Mouse (Mus musculus): Measurements from ENCODE around the gene Smarcc2. TPM values are rescaled to one million over a fixed set of nuclear protein-coding genes. Genes with fewer than 3 reads are reported as not detected.
A peak's percentile ranks its signal among the peaks of the same experiment; 100 is the strongest.

Smarcc2 gene
- polyA plus RNA-seq, 1 experiment from 2014 or later, result 76.4 TPM

GRCm38 (mm10) chr10:128422426-128422825 is 36.6 kb upstream of the Smarcc2 start:
- no peak overlapping the region for H3K9ac ChIP-seq (ENCODE audit: low read length)
- H3K4me2 ChIP-seq (ENCODE audit: low read depth, low read length), result no peak overlapping the region
- no peaks in the 10 kb centered on the region for H3K4me1 ChIP-seq (replicated peaks; ENCODE audit: control insufficient read depth, insufficient read depth, low read length)
- no peaks in the 10 kb centered on the region for H3K9me3 ChIP-seq (ENCODE audit: control insufficient read depth, low read length)
- H3K4me3 ChIP-seq (ENCODE audit: low read length), result no peak overlapping the region
- WGBS, result 71% methylated on average over 5 of the region's 5 CpGs
- no peak overlapping the region for H3K27ac ChIP-seq (ENCODE audit: low read length)
- H3K36me3 ChIP-seq (ENCODE audit: control insufficient read depth, insufficient read depth, low read length), result peaks cover 26% of the 10 kb centered on the region
- no peaks in the 10 kb centered on the region for H3K27me3 ChIP-seq (ENCODE audit: control insufficient read depth, insufficient read depth, low read depth, low read length)
- no peak for ATAC-seq (ENCODE audit: low read depth)

- H3K4me2 ChIP-seq (ENCODE audit: low read depth, low read length), result no peak overlapping the region
- 38% methylated on average over 7 of the region's 7 CpGs for WGBS
- no peaks in the 10 kb centered on the region for H3K27me3 ChIP-seq (ENCODE audit: control insufficient read depth, insufficient read depth, low read depth, low read length)
- H3K4me1 ChIP-seq (replicated peaks; ENCODE audit: control insufficient read depth, insufficient read depth, low read length), result no peaks in the 10 kb centered on the region
- H3K4me3 ChIP-seq (ENCODE audit: low read length), result no peak overlapping the region
- no peak overlapping the region for H3K27ac ChIP-seq (ENCODE audit: low read length)
- H3K9me3 ChIP-seq (ENCODE audit: control insufficient read depth, low read length), result no peaks in the 10 kb centered on the region
- H3K36me3 ChIP-seq (ENCODE audit: control insufficient read depth, insufficient read depth, low read length), result peaks cover 34% of the 10 kb centered on the region
- H3K9ac ChIP-seq (ENCODE audit: low read length), result no peak overlapping the region
- ATAC-seq (ENCODE audit: low read depth), result no peak
These were observed 34.4 kb upstream of the Smarcc2 start for GRCm38 (mm10) chr10:128424604-128425003.

GRCm38 (mm10) chr10:128425260-128425659 is 33.8 kb upstream of the Smarcc2 start:
- no peaks in the 10 kb centered on the region for H3K9me3 ChIP-seq (ENCODE audit: control insufficient read depth, low read length)
- no peak overlapping the region for H3K4me2 ChIP-seq (ENCODE audit: low read depth, low read length)
- H3K4me1 ChIP-seq (replicated peaks; ENCODE audit: control insufficient read depth, insufficient read depth, low read length), result no peaks in the 10 kb centered on the region
- 61% methylated on average over 3 of the region's 3 CpGs for WGBS
- peak; percentile 59 for ATAC-seq (ENCODE audit: low read depth)
- H3K9ac ChIP-seq (ENCODE audit: low read length), result no peak overlapping the region
- no peak overlapping the region for H3K4me3 ChIP-seq (ENCODE audit: low read length)
- peaks cover 34% of the 10 kb centered on the region for H3K36me3 ChIP-seq (ENCODE audit: control insufficient read depth, insufficient read depth, low read length)
- no peaks in the 10 kb centered on the region for H3K27me3 ChIP-seq (ENCODE audit: control insufficient read depth, insufficient read depth, low read depth, low read length)
- H3K27ac ChIP-seq (ENCODE audit: low read length), result 0 out of 2 replicates have a peak overlapping the region, but pooled peaks have one; percentile 30

GRCm38 (mm10) chr10:128429052-128429451 is 30.0 kb upstream of the Smarcc2 start:
- 84% methylated on average over 5 of the region's 5 CpGs for WGBS
- Histone ChIP-seq H3K4me1 (replicated peaks; ENCODE audit: control insufficient read depth, insufficient read depth, low read length) (no peaks in the 10 kb centered on the region), H3K27me3 (ENCODE audit: control insufficient read depth, insufficient read depth, low read depth, low read length) (no peaks in the 10 kb centered on the region), H3K9me3 (ENCODE audit: control insufficient read depth, low read length) (no peaks in the 10 kb centered on the region), H3K36me3 (ENCODE audit: control insufficient read depth, insufficient read depth, low read length) (peaks cover 18% of the 10 kb centered on the region), H3K4me2 (ENCODE audit: low read depth, low read length) (no peak overlapping the region), H3K4me3 (ENCODE audit: low read length) (no peak overlapping the region), H3K27ac (ENCODE audit: low read length) (no peak overlapping the region), H3K9ac (ENCODE audit: low read length) (no peak overlapping the region)
- no peak for ATAC-seq (ENCODE audit: low read depth)

- H3K36me3 ChIP-seq (ENCODE audit: control insufficient read depth, insufficient read depth, low read length), result peaks cover 18% of the 10 kb centered on the region
- no peaks in the 10 kb centered on the region for H3K9me3 ChIP-seq (ENCODE audit: control insufficient read depth, low read length)
- H3K4me3 ChIP-seq (ENCODE audit: low read length), result no peak overlapping the region
- no peaks in the 10 kb centered on the region for H3K4me1 ChIP-seq (replicated peaks; ENCODE audit: control insufficient read depth, insufficient read depth, low read length)
- H3K4me2 ChIP-seq (ENCODE audit: low read depth, low read length), result no peak overlapping the region
- H3K27me3 ChIP-seq (ENCODE audit: control insufficient read depth, insufficient read depth, low read depth, low read length), result no peaks in the 10 kb centered on the region
- WGBS, result 70% methylated on average over 4 of the region's 4 CpGs
- no peak overlapping the region for H3K27ac ChIP-seq (ENCODE audit: low read length)
- H3K9ac ChIP-seq (ENCODE audit: low read length), result no peak overlapping the region
- ATAC-seq (ENCODE audit: low read depth), result no peak
These were observed 29.6 kb upstream of the Smarcc2 start for GRCm38 (mm10) chr10:128429454-128429853.

GRCm38 (mm10) chr10:128433417-128433816 is 25.6 kb upstream of the Smarcc2 start:
- Histone ChIP-seq H3K4me2 (ENCODE audit: low read depth, low read length) (no peak overlapping the region), H3K4me3 (ENCODE audit: low read length) (no peak overlapping the region), H3K27ac (ENCODE audit: low read length) (no peak overlapping the region), H3K9ac (ENCODE audit: low read length) (no peak overlapping the region), H3K36me3 (ENCODE audit: control insufficient read depth, insufficient read depth, low read length) (peaks cover 29% of the 10 kb centered on the region), H3K9me3 (ENCODE audit: control insufficient read depth, low read length) (no peaks in the 10 kb centered on the region), H3K27me3 (ENCODE audit: control insufficient read depth, insufficient read depth, low read depth, low read length) (no peaks in the 10 kb centered on the region), H3K4me1 (replicated peaks; ENCODE audit: control insufficient read depth, insufficient read depth, low read length) (no peaks in the 10 kb centered on the region; the same call in 1 of the 2 replicates)
- no peak for ATAC-seq (ENCODE audit: low read depth)
- 92% methylated on average over 2 of the region's 2 CpGs for WGBS

GRCm38 (mm10) chr10:128434681-128435080 is 24.4 kb upstream of the Smarcc2 start:
- Histone ChIP-seq H3K9ac (ENCODE audit: low read length) (no peak overlapping the region), H3K27ac (ENCODE audit: low read length) (no peak overlapping the region)
- 74% methylated on average over 10 of the region's 10 CpGs for WGBS

GRCm38 (mm10) chr10:128435186-128435823 is 23.7 kb upstream of the Smarcc2 start:
- ATAC-seq (ENCODE audit: low read depth), result no peak
- WGBS, result 79% methylated on average over 17 of the region's 17 CpGs
- H3K27ac ChIP-seq (ENCODE audit: low read length), result no peak overlapping the region

More at GRCm38 (mm10) chr10:128434681-128435080, 24.4 kb upstream of the Smarcc2 start:
- H3K36me3 ChIP-seq (ENCODE audit: control insufficient read depth, insufficient read depth, low read length), result peaks cover 33% of the 10 kb centered on the region
- no peak overlapping the region for H3K4me3 ChIP-seq (ENCODE audit: low read length)
- H3K4me2 ChIP-seq (ENCODE audit: low read depth, low read length), result no peak overlapping the region
- H3K4me1 ChIP-seq (replicated peaks; ENCODE audit: control insufficient read depth, insufficient read depth, low read length), result no peaks in the 10 kb centered on the region; the same call in 1 of the 2 replicates
- no peaks in the 10 kb centered on the region for H3K9me3 ChIP-seq (ENCODE audit: control insufficient read depth, low read length)
- ATAC-seq (ENCODE audit: low read depth), result no peak
- H3K27me3 ChIP-seq (ENCODE audit: control insufficient read depth, insufficient read depth, low read depth, low read length), result no peaks in the 10 kb centered on the region

GRCm38 (mm10) chr10:128435873-128436272 is 23.2 kb upstream of the Smarcc2 start:
- no peak overlapping the region for H3K4me2 ChIP-seq (ENCODE audit: low read depth, low read length)
- WGBS, result 78% methylated on average over 5 of the region's 5 CpGs
- no peak overlapping the region for H3K27ac ChIP-seq (ENCODE audit: low read length)
- H3K9me3 ChIP-seq (ENCODE audit: control insufficient read depth, low read length), result no peaks in the 10 kb centered on the region
- no peaks in the 10 kb centered on the region; the same call in 1 of the 2 replicates for H3K4me1 ChIP-seq (replicated peaks; ENCODE audit: control insufficient read depth, insufficient read depth, low read length)
- ATAC-seq (ENCODE audit: low read depth), result no peak
- no peak overlapping the region for H3K4me3 ChIP-seq (ENCODE audit: low read length)
- H3K9ac ChIP-seq (ENCODE audit: low read length), result no peak overlapping the region
- H3K36me3 ChIP-seq (ENCODE audit: control insufficient read depth, insufficient read depth, low read length), result peaks cover 35% of the 10 kb centered on the region
- no peaks in the 10 kb centered on the region for H3K27me3 ChIP-seq (ENCODE audit: control insufficient read depth, insufficient read depth, low read depth, low read length)

More at GRCm38 (mm10) chr10:128435186-128435823, 23.7 kb upstream of the Smarcc2 start:
- no peak overlapping the region for H3K4me2 ChIP-seq (ENCODE audit: low read depth, low read length)
- H3K4me1 ChIP-seq (replicated peaks; ENCODE audit: control insufficient read depth, insufficient read depth, low read length), result no peaks in the 10 kb centered on the region; the same call in 1 of the 2 replicates
- H3K4me3 ChIP-seq (ENCODE audit: low read length), result no peak overlapping the region
- H3K9ac ChIP-seq (ENCODE audit: low read length), result no peak overlapping the region
- peaks cover 35% of the 10 kb centered on the region for H3K36me3 ChIP-seq (ENCODE audit: control insufficient read depth, insufficient read depth, low read length)
- H3K9me3 ChIP-seq (ENCODE audit: control insufficient read depth, low read length), result no peaks in the 10 kb centered on the region
- no peaks in the 10 kb centered on the region for H3K27me3 ChIP-seq (ENCODE audit: control insufficient read depth, insufficient read depth, low read depth, low read length)
